Mouse (Mus musculus) megakaryocyte, embryonic 14.5 days (primary cell): Measurements from ENCODE around the gene Tango2.

Experiments
- FLI1 ChIP-seq: IDR thresholded peaks from 2 replicates; pipeline ENCODE4 v1.6.1; 2012; ENCODE audit warnings: low read length, inconsistent platforms, mixed read lengths
- GATA1 ChIP-seq: IDR thresholded peaks from 3 replicates; pipeline ENCODE4 v1.6.1; 2012; ENCODE audit warnings: mixed read lengths, low read length, inconsistent platforms, borderline replicate concordance

DNA sequence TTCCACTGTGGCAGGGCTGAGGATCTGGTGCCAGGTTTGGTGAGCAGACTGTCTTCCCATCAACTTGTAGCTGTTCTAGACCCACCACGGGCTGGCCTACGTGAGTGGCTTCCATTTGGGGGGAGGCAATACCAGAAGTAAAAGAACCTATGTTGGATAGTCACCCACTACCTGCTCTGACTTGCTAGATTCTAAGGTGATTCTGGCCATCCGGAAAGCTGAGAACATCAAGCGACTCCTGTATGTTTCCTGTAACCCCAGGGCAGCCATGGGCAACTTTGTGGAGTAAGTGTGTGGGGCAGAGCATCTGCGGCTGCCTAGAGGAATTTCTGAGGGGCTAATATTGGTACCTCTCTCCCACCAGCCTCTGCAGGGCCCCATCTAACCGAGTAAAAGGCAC, 95.2 kb downstream of the Tango2 start:
- TF ChIP-seq GATA1 (no peak), FLI1 (no peak)
